Comparison of ENCODE assay signal across 19 mouse cellular contexts in the genomic region with DNA sequence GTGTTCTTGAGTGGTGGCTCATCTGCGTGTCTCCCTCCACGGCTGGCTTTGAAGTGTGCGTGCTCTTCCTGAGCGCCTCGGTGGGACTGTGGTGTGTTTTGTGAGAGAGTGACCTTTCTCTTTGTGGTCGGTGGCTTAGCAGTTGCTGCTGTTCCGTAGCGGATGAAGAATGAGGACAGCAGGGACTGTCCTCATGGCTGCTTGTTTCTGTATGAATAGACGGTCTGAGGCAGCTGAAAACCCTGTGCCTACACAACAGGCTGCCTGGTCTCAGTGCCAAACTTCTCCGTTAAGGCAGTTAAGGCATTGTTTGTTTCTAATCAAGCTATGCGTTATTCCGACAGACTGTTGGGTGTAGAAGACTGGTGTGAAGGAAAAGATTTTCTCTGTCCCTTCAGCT.
DNase-seq lines count a peak whose midpoint lies in the region; ATAC-seq lines count a peak whose summit lies in the region.
"Had no signal": no experiment of that assay in that cellular context is flagged by ENCODE, and none has a peak within 500 bp of the region (broad histone marks: within the 10 kb centered on the region; RNA-seq: fewer than 3 reads in every experiment).

No protein-coding gene starts in this region.

- H3K36me3 ChIP-seq in heart, embryonic 10.5 days = no peaks in the 10 kb centered on the region
- H3K36me3 ChIP-seq in midbrain, embryonic 11.5 days (ENCODE audit: control insufficient read depth, insufficient read depth, low read length) = no peaks in the 10 kb centered on the region
- H3K36me3 ChIP-seq in midbrain, embryonic 15.5 days (replicated peaks) = no peaks in the 10 kb centered on the region
- H3K36me3 ChIP-seq: embryonic facial prominence, embryonic 10.5 days had no signal

- 89% methylated on average over 12 of the region's 12 CpGs for WGBS in heart, embryonic 10.5 days
- WGBS in midbrain, embryonic 11.5 days = 72% methylated on average over 12 of the region's 12 CpGs
- 58% methylated on average over 12 of the region's 12 CpGs for WGBS in midbrain, embryonic 15.5 days

- DNase-seq in heart, adult 11 months = peak; percentile 84
- DNase-seq in heart, embryonic 10.5 days (ENCODE audit: low spot score) = no peak
- DNase-seq in midbrain, embryonic 11.5 days (ENCODE audit: low spot score, missing footprints) = peak; percentile 66
- DNase-seq in CD4-positive helper T cell, adult 2 months (ENCODE audit: low read depth, low spot score) = peak; percentile 15
- DNase-seq in induced T-regulatory cell, adult 2 months (ENCODE audit: low read depth) = peak; percentile 41
- no peak for DNase-seq in urinary bladder, adult 2 months (ENCODE audit: low spot score)
- no peak for DNase-seq in adrenal gland, adult 8-10 months
- DNase-seq: cerebellum, adult 8-10 months; gastrocnemius, postnatal 10 days; heart, adult 18-20 months; heart, postnatal 36 days; kidney, adult 11 months; left cerebral cortex, postnatal 4 days; liver; liver, postnatal 0 days; lung, postnatal 14 days had no signal

- no peaks in the 10 kb centered on the region for H3K27me3 ChIP-seq in heart, embryonic 10.5 days (ENCODE audit: insufficient read depth, poor library complexity, severe bottlenecking)
- no peaks in the 10 kb centered on the region for H3K27me3 ChIP-seq in midbrain, embryonic 11.5 days (ENCODE audit: control insufficient read depth, insufficient read depth, low read length)
- H3K27me3 ChIP-seq in midbrain, embryonic 15.5 days (replicated peaks) = no peaks in the 10 kb centered on the region

- ATAC-seq in midbrain, embryonic 11.5 days (ENCODE audit: low FRiP score) = no peak
- no peak for ATAC-seq in midbrain, embryonic 15.5 days (replicated peaks)
- ATAC-seq: liver, postnatal 0 days had no signal

- no peaks in the 10 kb centered on the region for H3K9me3 ChIP-seq in heart, embryonic 10.5 days
- H3K9me3 ChIP-seq in midbrain, embryonic 11.5 days (ENCODE audit: control insufficient read depth, low read length) = no peaks in the 10 kb centered on the region
- no peaks in the 10 kb centered on the region for H3K9me3 ChIP-seq in midbrain, embryonic 15.5 days

- no peak overlapping the region for H3K4me3 ChIP-seq in heart, embryonic 10.5 days
- H3K4me3 ChIP-seq in midbrain, embryonic 11.5 days (ENCODE audit: low read depth, low read length) = no peak overlapping the region
- no peak overlapping the region for H3K4me3 ChIP-seq in midbrain, embryonic 15.5 days
- H3K4me3 ChIP-seq: embryonic facial prominence, embryonic 10.5 days; myocyte had no signal

- H3K27ac ChIP-seq in heart, embryonic 10.5 days = no peak overlapping the region
- H3K27ac ChIP-seq in midbrain, embryonic 11.5 days (ENCODE audit: low read depth, low read length) = no peak overlapping the region
- H3K27ac ChIP-seq in midbrain, embryonic 15.5 days = no peak overlapping the region
- H3K27ac ChIP-seq: embryonic facial prominence, embryonic 10.5 days had no signal

- no peak overlapping the region for H3K9ac ChIP-seq in midbrain, embryonic 11.5 days (ENCODE audit: low read length)
- no peak overlapping the region for H3K9ac ChIP-seq in midbrain, embryonic 15.5 days
- H3K9ac ChIP-seq: liver, postnatal 0 days had no signal

- no peak overlapping the region for H3K4me2 ChIP-seq in midbrain, embryonic 11.5 days
- no peak overlapping the region for H3K4me2 ChIP-seq in midbrain, embryonic 15.5 days

- H3K4me1 ChIP-seq in heart, embryonic 10.5 days = no peaks in the 10 kb centered on the region
- no peaks in the 10 kb centered on the region for H3K4me1 ChIP-seq in midbrain, embryonic 11.5 days (ENCODE audit: control insufficient read depth, insufficient read depth, low read length)
- H3K4me1 ChIP-seq in midbrain, embryonic 15.5 days = no peaks in the 10 kb centered on the region
- H3K4me1 ChIP-seq: embryonic facial prominence, embryonic 10.5 days had no signal

Comparison
In these comparisons a context has a peak if more than half of its experiments do, and no peak if none do; other contexts are left out.
1. DNase-seq: peak in heart, adult 11 months (single experiment), midbrain, embryonic 11.5 days (single experiment), CD4-positive helper T cell, adult 2 months (single experiment) and induced T-regulatory cell, adult 2 months (single experiment); none in heart, embryonic 10.5 days (single experiment), urinary bladder, adult 2 months (single experiment) and adrenal gland, adult 8-10 months (single experiment).